Mouse (Mus musculus): ENCODE measurements around the gene Arhgef3. TPM values are rescaled to one million over a fixed set of nuclear protein-coding genes. Genes with fewer than 3 reads are reported as not detected.

Gene Arhgef3
- polyA plus RNA-seq, 2 experiments: 2.6 to 5.4 TPM

DNA sequence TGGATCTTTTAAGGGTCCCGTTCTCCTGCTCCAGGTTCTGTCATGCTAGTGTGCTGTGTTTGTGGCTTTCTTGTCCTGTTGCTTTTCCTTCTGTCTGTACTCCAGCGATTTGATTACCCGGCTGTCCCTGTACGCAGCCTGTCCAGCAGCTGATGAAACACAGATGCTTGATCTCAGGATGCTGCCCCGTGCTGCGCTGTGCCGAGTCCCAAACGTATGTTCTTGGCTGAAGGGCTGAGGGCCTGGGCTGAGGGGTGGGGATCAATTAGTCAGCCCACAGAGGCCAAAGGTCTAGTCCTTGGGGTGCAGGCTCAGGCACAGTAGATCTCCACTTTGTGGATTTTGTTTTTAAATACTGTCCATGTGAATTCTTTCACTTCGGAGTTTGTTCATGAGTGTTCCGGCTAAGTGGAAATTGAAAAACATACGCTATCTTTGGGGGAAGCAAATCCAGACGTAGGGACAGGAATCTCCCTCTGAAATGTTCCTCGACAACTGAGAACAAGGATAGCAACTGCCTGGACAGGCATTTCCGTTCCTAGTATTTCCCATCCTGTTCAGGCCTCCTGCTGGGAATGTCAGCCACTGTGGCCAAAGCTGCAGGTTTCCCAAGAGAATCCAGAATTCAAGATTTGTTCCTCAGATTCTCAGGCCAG, 56.6 kb downstream of the Arhgef3 start:
- Histone ChIP-seq H3K4me1 (replicated peaks; ENCODE audit: control insufficient read depth in 2 of 2, insufficient read depth in 2 of 2, low read length in 1 of 2) (0 out of 4 replicates have a peak, but pooled peaks cover 0 to 2% of the 10 kb centered on the region in 2 experiments), H3K36me3 (replicated peaks; ENCODE audit: control insufficient read depth, insufficient read depth, low read depth) (no peaks in the 10 kb centered on the region), H3K4me2 (ENCODE audit: low read depth) (no peak overlapping the region), H3K27me3 (ENCODE audit: control insufficient read depth, insufficient read depth, low read length) (no peaks in the 10 kb centered on the region), H3K9me3 (ENCODE audit: control insufficient read depth, low read length) (no peaks in the 10 kb centered on the region), H3K27ac (no peak overlapping the region), H3K4me3 (ENCODE audit: insufficient read depth in 1 of 2, low read depth in 2 of 2, low read length in 2 of 2) (no peak overlapping the region), H3K9ac (replicated peaks) (no peak overlapping the region)
- 59% methylated on average over 14 of the region's 14 CpGs for WGBS (ENCODE audit: insufficient replicate concordance)
- DNase-seq (ENCODE audit: low read depth in 3 of 3, low spot score in 3 of 3) (no peak), ATAC-seq (ENCODE audit: insufficient read depth) (no peak)
- TF ChIP-seq CTCF (IDR thresholded peaks at IDR 0.05; ENCODE audit: low read depth) (no peak), EP300 (IDR thresholded peaks at IDR 0.05; ENCODE audit: low read depth) (no peak)

DNA sequence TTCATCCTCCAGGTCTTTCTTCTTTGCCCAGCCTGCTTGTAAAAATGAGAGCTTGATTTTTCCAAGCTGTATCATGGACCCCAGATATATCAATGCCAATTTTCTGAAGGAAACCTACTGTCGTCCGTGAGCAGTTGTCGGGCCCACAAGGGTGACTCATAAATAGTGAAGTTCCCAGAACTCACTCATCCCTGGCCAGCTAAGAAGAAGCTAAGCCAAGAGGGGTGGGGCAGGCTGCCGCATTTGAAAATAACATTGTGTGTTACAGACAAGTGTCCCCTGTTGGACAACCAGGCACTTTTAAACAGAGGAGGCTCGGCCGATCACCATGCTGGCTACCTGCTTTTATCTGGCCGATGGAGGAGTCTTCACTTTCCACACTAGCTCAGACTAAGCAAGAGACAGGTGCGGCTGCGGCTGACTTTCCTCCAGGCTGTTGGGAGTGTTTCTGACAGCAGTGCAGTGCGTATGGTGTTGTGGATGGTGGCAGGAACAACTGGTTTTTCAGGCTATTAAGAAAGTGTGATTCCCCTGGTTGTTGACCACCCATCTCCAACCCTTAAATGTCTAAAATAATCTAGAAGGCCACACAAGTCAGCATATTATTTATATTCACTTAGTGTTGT, 58.6 kb downstream of the Arhgef3 start:
- H3K4me1 ChIP-seq (replicated peaks; ENCODE audit: control insufficient read depth in 2 of 2, insufficient read depth in 2 of 2, low read length in 1 of 2): no peaks in the 10 kb centered on the region
- no peaks in the 10 kb centered on the region for H3K9me3 ChIP-seq (ENCODE audit: control insufficient read depth, low read length)
- H3K27me3 ChIP-seq (ENCODE audit: control insufficient read depth, insufficient read depth, low read length): no peaks in the 10 kb centered on the region
- ATAC-seq (ENCODE audit: insufficient read depth) (no peak), DNase-seq (ENCODE audit: low read depth in 3 of 3, low spot score in 3 of 3) (no peak)
- H3K9ac ChIP-seq (replicated peaks): no peak overlapping the region
- TF ChIP-seq CTCF (IDR thresholded peaks at IDR 0.05; ENCODE audit: low read depth) (no peak), EP300 (IDR thresholded peaks at IDR 0.05; ENCODE audit: low read depth) (no peak)
- H3K4me2 ChIP-seq (ENCODE audit: low read depth): no peak overlapping the region
- no peak overlapping the region for H3K4me3 ChIP-seq (ENCODE audit: insufficient read depth in 1 of 2, low read depth in 2 of 2, low read length in 2 of 2)
- WGBS (ENCODE audit: insufficient replicate concordance): 63% methylated on average over 10 of the region's 10 CpGs
- no peaks in the 10 kb centered on the region for H3K36me3 ChIP-seq (replicated peaks; ENCODE audit: control insufficient read depth, insufficient read depth, low read depth)
- H3K27ac ChIP-seq: no peak overlapping the region

DNA sequence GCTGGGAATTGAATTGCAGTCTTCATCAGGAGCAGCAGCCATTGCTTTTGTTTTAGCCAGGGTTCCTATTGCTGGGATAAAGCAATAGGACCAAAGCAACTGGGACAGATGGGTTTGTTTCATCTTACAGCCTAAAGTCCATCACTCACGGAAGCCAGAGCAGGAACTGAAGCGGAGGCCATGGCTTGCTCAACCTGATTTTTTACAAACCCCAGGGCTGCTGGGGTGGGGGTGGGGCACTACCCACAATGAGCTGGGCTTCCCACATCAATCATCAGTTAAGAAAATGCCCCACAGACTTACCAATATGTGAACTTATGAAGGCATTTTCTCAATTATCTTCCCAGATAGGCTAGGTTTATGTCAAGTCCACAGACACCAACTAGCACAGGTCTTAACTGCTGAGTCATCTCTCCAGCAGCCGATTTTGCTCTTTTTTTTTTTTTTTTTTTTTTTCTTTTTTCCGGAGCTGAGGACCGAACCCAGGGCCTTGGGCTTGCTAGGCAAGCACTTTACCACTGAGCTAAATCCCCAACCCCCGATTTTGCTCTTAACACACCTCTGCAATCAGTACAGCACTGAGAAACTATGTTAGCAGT, 59.6 kb downstream of the Arhgef3 start:
- no peaks in the 10 kb centered on the region for H3K36me3 ChIP-seq (replicated peaks; ENCODE audit: control insufficient read depth, insufficient read depth, low read depth)
- no peaks in the 10 kb centered on the region for H3K4me1 ChIP-seq (replicated peaks; ENCODE audit: control insufficient read depth in 2 of 2, insufficient read depth in 2 of 2, low read length in 1 of 2)
- no peak for DNase-seq (ENCODE audit: low read depth in 3 of 3, low spot score in 3 of 3)
- no peaks in the 10 kb centered on the region for H3K27me3 ChIP-seq (ENCODE audit: control insufficient read depth, insufficient read depth, low read length)
- H3K4me2 ChIP-seq (ENCODE audit: low read depth): no peak overlapping the region
- no peak overlapping the region for H3K9ac ChIP-seq (replicated peaks)
- no peaks in the 10 kb centered on the region for H3K9me3 ChIP-seq (ENCODE audit: control insufficient read depth, low read length)
- no peak overlapping the region for H3K27ac ChIP-seq
- ATAC-seq (ENCODE audit: insufficient read depth): no peak
- WGBS (ENCODE audit: insufficient replicate concordance): 27% methylated on average over 6 of the region's 6 CpGs
- TF ChIP-seq CTCF (IDR thresholded peaks at IDR 0.05; ENCODE audit: low read depth): no peak
- no peak for TF ChIP-seq EP300 (IDR thresholded peaks at IDR 0.05; ENCODE audit: low read depth)
- no peak overlapping the region for H3K4me3 ChIP-seq (ENCODE audit: insufficient read depth in 1 of 2, low read depth in 2 of 2, low read length in 2 of 2)

DNA sequence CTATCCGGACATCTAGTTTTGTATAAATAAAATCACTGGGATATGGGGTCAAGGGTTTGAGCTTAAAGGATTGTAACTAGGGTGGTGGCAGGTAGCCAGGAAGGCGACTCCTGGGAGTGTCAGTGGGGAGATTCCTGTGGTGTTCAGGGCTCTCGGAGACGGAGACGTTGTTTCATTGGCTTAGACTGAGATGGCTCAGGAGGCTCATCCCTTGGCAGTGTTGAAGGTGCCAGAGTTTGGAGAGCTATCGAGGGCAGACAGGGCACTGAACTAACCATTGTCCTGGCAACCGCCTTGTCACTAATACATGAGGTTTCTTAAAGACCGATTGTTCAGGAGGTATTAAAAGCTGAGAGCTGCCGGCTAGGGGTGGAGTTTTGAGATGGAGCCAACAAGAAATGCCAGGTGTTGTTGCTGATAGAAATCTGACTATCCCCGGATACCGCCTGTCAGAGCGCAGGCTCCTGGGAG, 60.2 kb downstream of the Arhgef3 start:
- Histone ChIP-seq H3K4me1 (replicated peaks; ENCODE audit: control insufficient read depth in 2 of 2, insufficient read depth in 2 of 2, low read length in 1 of 2) (no peaks in the 10 kb centered on the region), H3K9me3 (ENCODE audit: control insufficient read depth, low read length) (no peaks in the 10 kb centered on the region), H3K9ac (replicated peaks) (no peak overlapping the region), H3K27ac (no peak overlapping the region), H3K27me3 (ENCODE audit: control insufficient read depth, insufficient read depth, low read length) (no peaks in the 10 kb centered on the region), H3K36me3 (replicated peaks; ENCODE audit: control insufficient read depth, insufficient read depth, low read depth) (no peaks in the 10 kb centered on the region), H3K4me3 (ENCODE audit: insufficient read depth in 1 of 2, low read depth in 2 of 2, low read length in 2 of 2) (no peak overlapping the region), H3K4me2 (ENCODE audit: low read depth) (no peak overlapping the region)
- TF ChIP-seq EP300 (IDR thresholded peaks at IDR 0.05; ENCODE audit: low read depth): no peak
- TF ChIP-seq CTCF (IDR thresholded peaks at IDR 0.05; ENCODE audit: low read depth): no peak
- no peak for DNase-seq (ENCODE audit: low read depth in 3 of 3, low spot score in 3 of 3)
- WGBS (ENCODE audit: insufficient replicate concordance): 63% methylated on average over 12 of the region's 12 CpGs
- no peak for ATAC-seq (ENCODE audit: insufficient read depth)

DNA sequence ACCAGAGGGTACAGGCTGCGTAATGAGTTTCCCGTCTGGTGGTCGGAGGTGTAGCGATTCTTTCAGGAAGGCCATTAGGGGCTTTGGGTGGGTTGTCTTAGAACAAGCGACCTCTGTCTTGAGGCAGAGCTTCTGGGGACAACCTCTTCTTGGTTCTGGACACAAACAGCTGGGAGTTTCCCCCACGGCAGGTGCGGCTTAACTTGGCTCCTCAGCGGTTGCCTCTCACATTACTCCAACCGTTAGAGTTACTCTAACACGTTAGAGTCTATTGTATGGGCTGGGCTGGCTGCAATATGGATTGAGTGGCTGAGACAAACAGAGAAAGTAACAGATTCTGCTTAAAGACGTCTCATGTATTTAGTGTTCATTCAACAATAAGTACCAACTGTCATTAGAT, 60.6 kb downstream of the Arhgef3 start:
- Histone ChIP-seq H3K4me1 (replicated peaks; ENCODE audit: control insufficient read depth in 2 of 2, insufficient read depth in 2 of 2, low read length in 1 of 2) (no peaks in the 10 kb centered on the region), H3K9ac (replicated peaks) (no peak overlapping the region), H3K27ac (no peak overlapping the region), H3K4me3 (ENCODE audit: insufficient read depth in 1 of 2, low read depth in 2 of 2, low read length in 2 of 2) (no peak overlapping the region), H3K4me2 (ENCODE audit: low read depth) (no peak overlapping the region), H3K36me3 (replicated peaks; ENCODE audit: control insufficient read depth, insufficient read depth, low read depth) (no peaks in the 10 kb centered on the region), H3K27me3 (ENCODE audit: control insufficient read depth, insufficient read depth, low read length) (no peaks in the 10 kb centered on the region), H3K9me3 (ENCODE audit: control insufficient read depth, low read length) (no peaks in the 10 kb centered on the region)
- 70% methylated on average over 11 of the region's 11 CpGs for WGBS (ENCODE audit: insufficient replicate concordance)
- ATAC-seq (ENCODE audit: insufficient read depth): no peak
- DNase-seq (ENCODE audit: low read depth in 3 of 3, low spot score in 3 of 3): no peak
- no peak for TF ChIP-seq CTCF (IDR thresholded peaks at IDR 0.05; ENCODE audit: low read depth)
- TF ChIP-seq EP300 (IDR thresholded peaks at IDR 0.05; ENCODE audit: low read depth): no peak
